Mouse (Mus musculus) monocyte, adult 5-6 weeks (primary cell): ENCODE measurements around the gene Rpl36a. TPM values are rescaled to one million over a fixed set of nuclear protein-coding genes. Genes with fewer than 3 reads are reported as not detected.

Experiments used
- ATAC-seq: fragments of 153-309, 156-312 bp; replicated peaks from 2 replicates; pipeline ENCODE4 v1.8.0; 2017; ENCODE audit warnings: mild to moderate bottlenecking; ENCODE audit not compliant: low TSS enrichment, insufficient number of reproducible peaks, severe bottlenecking, poor library complexity, low FRiP score
- total RNA-seq: library from RNA; stranded (forward); fragments of 200-1000, 200-491, 200-594 nt; gene quantifications from 3 replicates; pipeline ENCODE4 v1.2.3, GENCODE M21; 2017

Rpl36a gene
- total RNA-seq: 764 to 1,331 TPM (median 951 TPM) in 3 replicates

- peak; percentile 93 for ATAC-seq
Observed at GRCm38 (mm10) chrX:134585103-134586002, at the start of gene Rpl36a. Gene Rpl36a, plus strand, starts transcription at chrX:134585654.

- 0 out of 2 replicates have a peak, but pooled peaks have one; percentile 20 for ATAC-seq
Observed at GRCm38 (mm10) chrX:134539795-134540194, 45.7 kb upstream of the Rpl36a start.

- ATAC-seq: no peak
Observed at GRCm38 (mm10) chrX:134540414-134541135, 44.9 kb upstream of the Rpl36a start.

GRCm38 (mm10) chrX:134541145-134541954 lies 44.1 kb upstream of the Rpl36a start, which contains the start of gene Timm8a1:
Gene Timm8a1, minus strand, starts transcription at chrX:134541865.
- peak; percentile 77 for ATAC-seq

- ATAC-seq: no peak
Observed at GRCm38 (mm10) chrX:134541955-134542308, 43.5 kb upstream of the Rpl36a start.

GRCm38 (mm10) chrX:134547330-134547729 lies 38.1 kb upstream of the Rpl36a start:
- no peak for ATAC-seq

GRCm38 (mm10) chrX:134550903-134551302 lies 34.6 kb upstream of the Rpl36a start:
- ATAC-seq: no peak

- ATAC-seq: no peak
Observed at GRCm38 (mm10) chrX:134553326-134553725, 32.1 kb upstream of the Rpl36a start.

- peak; percentile 61; the same call in 1 of the 2 replicates for ATAC-seq
Observed at GRCm38 (mm10) chrX:134554425-134554824, 31.0 kb upstream of the Rpl36a start.

- ATAC-seq: no peak
Observed at GRCm38 (mm10) chrX:134564326-134564725, 21.1 kb upstream of the Rpl36a start.

GRCm38 (mm10) chrX:134566536-134567222 lies 18.8 kb upstream of the Rpl36a start:
- ATAC-seq: no peak

GRCm38 (mm10) chrX:134577896-134578295 lies 7.6 kb upstream of the Rpl36a start:
- ATAC-seq: no peak

GRCm38 (mm10) chrX:134580528-134581305 lies 4.7 kb upstream of the Rpl36a start:
- ATAC-seq: no peak

- no peak for ATAC-seq
Observed at GRCm38 (mm10) chrX:134582270-134582669, 3.2 kb upstream of the Rpl36a start.

- peak; percentile 30 for ATAC-seq
Observed at GRCm38 (mm10) chrX:134582888-134583669, 2.4 kb upstream of the Rpl36a start, which contains the start of gene Btk. Gene Btk, minus strand, starts transcription at chrX:134583570.

- no peak for ATAC-seq
Observed at GRCm38 (mm10) chrX:134586447-134586846, 993 bp downstream of the Rpl36a start.

- ATAC-seq: no peak
Observed at GRCm38 (mm10) chrX:134588261-134588660, 2.8 kb downstream of the Rpl36a start.
